Mouse (Mus musculus) liver, embryonic 13.5 days (tissue): ENCODE data around the gene Zup1. TPM values are rescaled to one million over a fixed set of nuclear protein-coding genes. Genes with fewer than 3 reads are reported as not detected.
"Not testable (repeated sequence)": the region's sequence is repeated elsewhere in the genome, so short reads cannot be mapped to it uniquely, and the experiment has no call there.

Experiments
- ATAC-seq: fragments of 200-750 bp; cut with Nextera tagmentation; 2 replicates; pipeline ENCODE4 v1.8.0; 2017; ENCODE audit warnings: low read depth, mild to moderate bottlenecking, moderate number of reproducible peaks, moderate library complexity
- DNase-seq: peaks from one replicate; pipeline ENCODE4 v3.0.0; 2022
- H3K27ac ChIP-seq: fragments of 300-500 bp; sonication (generic); 2 replicates; pipeline ENCODE4 v1.5.1; 2015; ENCODE audit warnings: moderate library complexity, mild to moderate bottlenecking, inconsistent platforms
- H3K27me3 ChIP-seq: fragments of 300-500 bp; sonication (generic); 2 replicates; pipeline ENCODE4 v1.6.1; 2015; ENCODE audit warnings: mild to moderate bottlenecking, inconsistent platforms
- H3K36me3 ChIP-seq: fragments of 300-500 bp; sonication (generic); 2 replicates; pipeline ENCODE4 v1.6.1; 2015; ENCODE audit warnings: mild to moderate bottlenecking, inconsistent platforms
- H3K4me1 ChIP-seq: fragments of 300-500 bp; sonication (generic); replicated peaks from 2 replicates; pipeline ENCODE4 v1.6.1; 2015; ENCODE audit warnings: inconsistent platforms
- H3K4me2 ChIP-seq: fragments of 300-500 bp; sonication (generic); 2 replicates; pipeline ENCODE4 v1.6.1; 2015; ENCODE audit warnings: inconsistent platforms, mild to moderate bottlenecking, moderate library complexity
- H3K4me3 ChIP-seq: fragments of 300-500 bp; sonication (generic); replicated peaks from 2 replicates; pipeline ENCODE4 v1.5.1; 2015; ENCODE audit warnings: mild to moderate bottlenecking, inconsistent platforms
- H3K9ac ChIP-seq: fragments of 300-500 bp; sonication (generic); 2 replicates; pipeline ENCODE4 v1.6.1; 2015; ENCODE audit warnings: mild to moderate bottlenecking, inconsistent platforms
- H3K9me3 ChIP-seq: fragments of 300-500 bp; sonication (generic); replicated peaks from 2 replicates; pipeline ENCODE4 v1.6.1; 2016; ENCODE audit warnings: inconsistent platforms
- WGBS: fragments of 180-500 bp; shearing (Covaris S2); methylation state at CpG from one replicate; pipeline ENCODE4 v1.1.7; 2015; ENCODE audit not compliant: insufficient replicate concordance; 5-methylcytosine and 5-hydroxymethylcytosine counted together
- polyA plus RNA-seq: library from polyadenylated mRNA; unstranded; fragments of >200 nt; fragmentation: Nextera tagmentation; extraction: Ambion mirVana; gene quantifications from 2 replicates; pipeline ENCODE4 v1.2.1, GENCODE M21; 2015

Zup1 gene
- polyA plus RNA-seq, 1 experiment from 2014 or later: 7.8 TPM

- H3K9ac ChIP-seq, ATAC-seq, DNase-seq, H3K4me3 ChIP-seq, H3K27ac ChIP-seq, H3K36me3 ChIP-seq, H3K4me1 ChIP-seq, H3K4me2 ChIP-seq, H3K27me3 ChIP-seq, H3K9me3 ChIP-seq: not testable (repeated sequence)
- 59% methylated on average over 1 of the region's 1 CpGs for WGBS
Measured at GRCm38 (mm10) chr10:33901520-33901919, 49.5 kb downstream of the Zup1 start.

GRCm38 (mm10) chr10:33882411-33882810, 68.7 kb downstream of the Zup1 start:
- H3K27me3 ChIP-seq, H3K9ac ChIP-seq, H3K4me1 ChIP-seq, H3K9me3 ChIP-seq, H3K4me3 ChIP-seq, H3K36me3 ChIP-seq, DNase-seq, H3K27ac ChIP-seq, H3K4me2 ChIP-seq, ATAC-seq: not testable (repeated sequence)
- WGBS: 64% methylated on average over 2 of the region's 2 CpGs

GRCm38 (mm10) chr10:33872672-33873398, 78.2 kb downstream of the Zup1 start:
- no peaks in the 10 kb centered on the region for H3K36me3 ChIP-seq
- H3K4me3 ChIP-seq: no peak overlapping the region
- H3K9me3 ChIP-seq: no peaks in the 10 kb centered on the region
- no peaks in the 10 kb centered on the region for H3K4me1 ChIP-seq
- WGBS: 58% methylated on average over 2 of the region's 2 CpGs
- no peaks in the 10 kb centered on the region for H3K27me3 ChIP-seq
- no peak for DNase-seq
- no peak overlapping the region for H3K27ac ChIP-seq
- no peak overlapping the region for H3K9ac ChIP-seq
- ATAC-seq: no peak
- no peak overlapping the region for H3K4me2 ChIP-seq

DNA sequence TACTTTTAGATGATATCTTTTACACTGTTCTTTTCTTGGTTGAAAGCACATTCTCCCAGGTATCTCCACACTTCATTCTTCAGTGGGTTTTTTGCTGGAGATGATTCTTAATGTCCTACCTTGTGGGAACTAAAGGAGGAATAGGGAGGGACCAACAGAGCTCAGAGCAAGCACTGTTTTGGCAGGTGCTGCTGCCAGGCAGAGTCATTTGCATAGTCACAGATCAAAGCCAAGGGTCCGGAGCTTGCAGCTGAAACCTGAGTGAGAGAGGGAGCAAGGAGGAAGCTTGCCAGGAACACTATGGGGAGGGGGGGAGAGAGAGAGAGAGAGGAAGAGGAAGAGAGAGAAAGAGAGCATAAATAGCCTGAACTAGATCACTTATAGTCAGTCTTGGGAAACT, 80.6 kb downstream of the Zup1 start:
- Histone ChIP-seq H3K4me1 (no peaks in the 10 kb centered on the region), H3K36me3 (no peaks in the 10 kb centered on the region), H3K27me3 (no peaks in the 10 kb centered on the region), H3K27ac (no peak overlapping the region), H3K4me2 (no peak overlapping the region), H3K9me3 (no peaks in the 10 kb centered on the region), H3K9ac (no peak overlapping the region), H3K4me3 (no peak overlapping the region)
- WGBS: 28% methylated on average over 1 of the region's 1 CpGs
- DNase-seq (no peak), ATAC-seq (no peak)

Other genes starting within 250 kb of the Zup1 start
- not detected in 2 replicates for gene Sult3a2, start 164.6 kb downstream of the Zup1 start, polyA plus RNA-seq
- not detected in 2 replicates for gene Sult3a1, start 93.5 kb downstream of the Zup1 start, polyA plus RNA-seq
- gene Rsph4a, start 46.2 kb downstream of the Zup1 start, polyA plus RNA-seq: not detected in 2 replicates
- 72.8 and 84.5 TPM in 2 replicates for gene Rwdd1, start 68.4 kb upstream of the Zup1 start, polyA plus RNA-seq
- gene Trappc3l, start 86.3 kb upstream of the Zup1 start, polyA plus RNA-seq: not detected in 2 replicates
- gene Calhm4, start 93.0 kb upstream of the Zup1 start, polyA plus RNA-seq: not detected in 2 replicates
- 0.02 and 0.05 TPM in 2 replicates for gene Calhm5, start 145.2 kb upstream of the Zup1 start, polyA plus RNA-seq
- gene Calhm6, start 176.7 kb upstream of the Zup1 start, polyA plus RNA-seq: 1.4 and 1.6 TPM in 2 replicates